Mouse (Mus musculus) limb, embryonic 15.5 days (tissue): ENCODE measurements around the gene C1qtnf5. TPM values are rescaled to one million over a fixed set of nuclear protein-coding genes. Genes with fewer than 3 reads are reported as not detected.
A peak's percentile ranks its signal among the peaks of the same experiment; 100 is the strongest.

ENCODE experiments used
- ATAC-seq: fragments of 200-750 bp; cut with Nextera tagmentation; 2 replicates; pipeline ENCODE4 v1.8.0; 2017; ENCODE audit warnings: low read depth, moderate TSS enrichment; ENCODE audit not compliant: insufficient number of reproducible peaks, low FRiP score, low TSS enrichment
- H3K27ac ChIP-seq: fragments of 300-500 bp; sonication (generic); 2 replicates; pipeline ENCODE4 v1.5.1; 2015; ENCODE audit warnings: moderate library complexity, mild to moderate bottlenecking, inconsistent platforms
- H3K27me3 ChIP-seq: fragments of 300-500 bp; sonication (generic); 2 replicates; pipeline ENCODE4 v1.6.1; 2015; ENCODE audit warnings: inconsistent platforms
- H3K36me3 ChIP-seq: fragments of 300-500 bp; sonication (generic); 2 replicates; pipeline ENCODE4 v1.6.1; 2015; ENCODE audit warnings: inconsistent platforms
- H3K4me1 ChIP-seq: fragments of 300-500 bp; sonication (generic); 2 replicates; pipeline ENCODE4 v1.6.1; 2015; ENCODE audit warnings: inconsistent platforms
- H3K4me2 ChIP-seq: fragments of 300-500 bp; sonication (generic); 2 replicates; pipeline ENCODE4 v1.6.1; 2015; ENCODE audit warnings: mild to moderate bottlenecking, inconsistent platforms
- H3K4me3 ChIP-seq: fragments of 300-500 bp; sonication (generic); 2 replicates; pipeline ENCODE4 v1.5.1; 2015; ENCODE audit warnings: mild to moderate bottlenecking, inconsistent platforms
- H3K9ac ChIP-seq: fragments of 300-500 bp; sonication (generic); 2 replicates; pipeline ENCODE4 v1.6.1; 2015; ENCODE audit warnings: inconsistent platforms
- H3K9me3 ChIP-seq: fragments of 300-500 bp; sonication (generic); 2 replicates; pipeline ENCODE4 v1.6.1; 2016; ENCODE audit warnings: inconsistent platforms
- WGBS: fragments of 180-500 bp; shearing (Covaris S2); methylation state at CpG from one replicate; pipeline ENCODE4 v1.1.7; 2015; 5-methylcytosine and 5-hydroxymethylcytosine counted together
- polyA plus RNA-seq: library from polyadenylated mRNA; unstranded; fragments of >200 nt; fragmentation: Nextera tagmentation; extraction: Ambion mirVana; gene quantifications from 2 replicates; pipeline ENCODE4 v1.2.1, GENCODE M21; 2015

The C1qtnf5 gene
- polyA plus RNA-seq: 8.5 and 9.4 TPM in 2 replicates

DNA sequence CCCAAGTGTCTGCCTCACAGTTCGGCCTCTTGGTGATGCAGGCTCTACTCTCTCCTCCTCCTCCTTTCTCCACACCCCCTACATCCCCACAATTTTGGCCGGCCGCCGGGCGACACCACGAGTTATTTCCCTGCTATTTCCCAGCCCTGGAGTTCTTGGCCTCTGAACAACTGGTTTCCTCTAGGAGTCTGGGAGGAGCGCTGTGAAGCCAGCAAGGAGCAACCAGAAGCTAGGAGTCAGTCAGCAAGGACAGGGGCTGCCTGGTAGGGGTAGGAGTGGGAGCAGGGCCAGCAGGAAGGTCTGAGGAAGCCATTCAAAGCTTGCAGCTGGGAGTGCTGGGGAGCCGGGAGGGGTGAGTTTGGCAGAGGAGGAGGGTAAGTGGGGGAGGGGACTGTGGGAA lies at the start of gene C1qtnf5:
Gene C1qtnf5 (plus strand): TSS at position 136 of the 400 bp plus-strand sequence.
- peak within 1 kb of the TSS; percentile 88 for H3K27ac ChIP-seq
- peaks cover 31% of the 10 kb centered on the region; the same call in 1 of the 2 replicates for H3K36me3 ChIP-seq
- peak within 1 kb of the TSS; percentile 36 for H3K4me2 ChIP-seq
- H3K4me3 ChIP-seq: peak within 1 kb of the TSS; percentile 19
- no peaks in the 10 kb centered on the region for H3K9me3 ChIP-seq
- ATAC-seq: peak; percentile 85
- H3K4me1 ChIP-seq: peaks cover 52% of the 10 kb centered on the region
- no peak within 1 kb of the TSS for H3K9ac ChIP-seq
- H3K27me3 ChIP-seq: no peaks in the 10 kb centered on the region
- 20% methylated on average over 8 of the region's 8 CpGs for WGBS

DNA sequence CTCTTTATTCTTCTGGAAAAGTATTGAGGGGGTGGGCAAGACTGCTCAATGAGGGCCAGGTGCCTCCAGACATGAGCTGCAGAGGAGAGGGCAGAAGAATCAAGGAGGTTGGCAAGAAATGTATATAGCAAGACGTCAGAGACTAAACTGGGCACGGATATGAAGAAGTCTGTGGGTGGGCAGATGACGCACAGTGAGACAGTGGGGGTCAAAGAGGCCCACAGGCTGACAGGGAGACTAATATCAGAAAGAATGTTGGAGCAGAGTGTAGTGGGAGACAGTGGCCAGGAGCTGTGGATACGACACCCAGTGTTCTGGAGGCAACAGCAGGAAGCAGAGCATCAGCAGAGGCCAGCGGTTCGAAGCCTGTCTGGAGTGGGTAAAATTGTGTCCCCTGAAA lies 48.4 kb upstream of the C1qtnf5 start:
- no peak for ATAC-seq
- Histone ChIP-seq H3K4me3 (no peak overlapping the region), H3K4me1 (no peaks in the 10 kb centered on the region), H3K27ac (no peak overlapping the region), H3K4me2 (no peak overlapping the region), H3K27me3 (no peaks in the 10 kb centered on the region), H3K9me3 (no peaks in the 10 kb centered on the region), H3K36me3 (no peaks in the 10 kb centered on the region), H3K9ac (no peak overlapping the region)
- WGBS: 78% methylated on average over 6 of the region's 6 CpGs

DNA sequence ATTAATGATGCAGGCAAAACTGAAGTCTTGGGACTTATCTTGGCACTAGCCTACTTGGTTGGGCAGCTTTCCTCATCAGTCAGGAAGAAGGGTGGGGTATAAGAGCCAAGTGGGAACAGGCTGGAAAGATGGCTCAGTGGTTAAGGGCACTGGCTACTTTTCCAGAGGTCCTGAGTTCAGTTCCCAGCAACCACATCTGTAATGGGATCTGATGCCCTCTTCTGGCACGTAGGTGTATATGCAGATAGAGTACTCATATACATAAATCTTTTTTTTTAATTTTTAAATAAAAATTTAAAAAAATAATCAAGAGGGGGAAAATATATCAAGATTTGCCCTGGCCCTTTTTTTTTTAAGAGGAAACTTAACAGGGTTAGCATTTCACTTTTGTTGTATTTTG lies 41.9 kb upstream of the C1qtnf5 start:
- no peak overlapping the region for H3K9ac ChIP-seq
- H3K4me3 ChIP-seq: no peak overlapping the region
- H3K27ac ChIP-seq: no peak overlapping the region
- no peaks in the 10 kb centered on the region for H3K9me3 ChIP-seq
- H3K4me1 ChIP-seq: peaks cover 16% of the 10 kb centered on the region
- no peak for ATAC-seq
- 32% methylated on average over 1 of the region's 1 CpGs for WGBS
- H3K27me3 ChIP-seq: peaks cover 1% of the 10 kb centered on the region; the same call in 1 of the 2 replicates
- H3K36me3 ChIP-seq: no peaks in the 10 kb centered on the region
- H3K4me2 ChIP-seq: no peak overlapping the region

DNA sequence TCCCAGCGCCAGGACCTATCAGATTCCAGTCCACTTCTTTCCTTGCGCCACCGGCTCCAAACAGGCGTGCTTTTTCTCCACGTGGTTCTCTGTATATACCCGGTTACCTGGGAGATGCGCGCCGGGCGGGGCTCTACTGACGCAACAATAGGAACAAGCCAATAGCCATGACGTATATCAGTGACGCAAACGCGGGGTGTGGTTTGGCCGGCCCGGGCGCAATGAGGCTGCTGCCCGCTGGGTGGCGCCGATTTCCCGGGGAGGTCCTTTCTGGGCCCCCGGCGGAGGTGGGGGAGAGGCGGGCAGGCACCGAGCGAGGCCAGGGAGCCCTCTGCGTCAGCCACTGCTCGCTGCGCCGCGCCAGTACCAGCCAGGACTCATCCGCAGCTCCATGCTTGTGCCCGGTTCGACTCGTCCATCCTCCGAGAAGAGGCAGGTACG lies 40.2 kb upstream of the C1qtnf5 start, which contains the start of gene Usp2:
Gene Usp2 (plus strand): TSS at position 237 of the 441 bp plus-strand sequence.
- Histone ChIP-seq H3K9me3 (no peaks in the 10 kb centered on the region), H3K27ac (peak within 1 kb of the TSS; percentile 11; the same call in 1 of the 2 replicates), H3K4me2 (peak within 1 kb of the TSS; percentile 94), H3K4me1 (peaks cover 29% of the 10 kb centered on the region), H3K4me3 (peak within 1 kb of the TSS; percentile 57), H3K36me3 (no peaks in the 10 kb centered on the region), H3K9ac (peak within 1 kb of the TSS; percentile 55), H3K27me3 (peaks cover 7% of the 10 kb centered on the region; the same call in 1 of the 2 replicates)
- WGBS: under 1% methylated on average over 38 of the region's 38 CpGs
- peak; percentile 92 for ATAC-seq

DNA sequence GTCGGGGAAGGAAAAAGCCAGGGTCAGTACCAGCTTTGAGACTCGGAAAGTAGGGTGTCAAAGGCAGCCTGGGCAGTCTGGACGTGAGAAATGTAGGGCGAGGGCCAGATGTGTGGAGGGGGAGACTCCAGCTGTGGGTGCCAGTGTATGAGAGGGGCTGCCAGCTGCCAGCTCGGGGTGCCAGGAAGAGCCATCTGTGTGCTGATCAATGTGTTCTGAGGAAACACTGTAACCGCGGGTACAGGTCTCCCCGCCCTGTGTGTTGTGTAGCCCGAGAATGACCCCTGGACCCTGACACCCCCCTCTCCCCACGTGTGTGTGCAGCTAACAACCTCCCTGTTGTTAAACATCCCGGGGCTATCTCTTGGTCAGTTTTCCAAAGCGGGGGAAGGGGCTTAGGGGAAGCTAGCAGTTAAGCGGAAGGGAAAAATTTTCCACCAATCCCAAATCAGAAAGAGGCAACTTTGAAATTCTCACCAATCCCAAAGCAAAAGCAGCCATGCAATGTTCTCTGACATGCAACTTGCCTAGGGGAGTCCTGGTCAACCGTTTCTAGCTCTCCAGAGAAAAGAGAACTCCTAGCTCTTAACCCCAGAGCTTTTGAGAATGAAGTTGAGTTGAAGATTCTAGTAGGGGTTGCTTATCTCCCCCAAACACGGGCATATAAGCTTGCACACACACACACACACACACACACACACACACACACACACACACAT lies 39.6 kb upstream of the C1qtnf5 start:
- H3K27ac ChIP-seq: peak overlapping the region; percentile 11; the same call in 1 of the 2 replicates
- WGBS: 6% methylated on average over 15 of the region's 15 CpGs

DNA sequence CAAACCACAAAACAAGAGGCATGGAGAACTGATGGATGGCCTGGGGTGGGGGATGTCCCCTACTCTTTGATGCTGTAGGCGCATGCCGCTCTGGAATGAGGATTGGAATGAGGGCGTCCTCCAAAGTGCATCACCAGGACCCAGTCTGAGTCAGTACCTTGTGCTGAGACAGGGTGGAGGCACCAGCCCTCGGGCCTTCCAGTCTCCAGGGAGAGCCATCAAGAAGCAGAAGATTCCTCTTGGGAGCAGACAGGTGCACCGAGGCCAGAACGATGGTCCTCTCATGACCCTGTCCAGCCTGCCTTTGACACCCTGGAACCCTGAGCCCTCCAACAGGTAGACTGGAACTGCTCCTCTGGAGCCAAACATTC lies 39.1 kb upstream of the C1qtnf5 start:
- no peak overlapping the region for H3K27ac ChIP-seq
- H3K4me2 ChIP-seq: peak overlapping the region; percentile 94; the same call in 1 of the 2 replicates
- WGBS: 67% methylated on average over 6 of the region's 6 CpGs
- H3K4me1 ChIP-seq: peaks cover 41% of the 10 kb centered on the region
- no peaks in the 10 kb centered on the region for H3K36me3 ChIP-seq
- no peak overlapping the region for H3K9ac ChIP-seq
- ATAC-seq: no peak
- H3K9me3 ChIP-seq: no peaks in the 10 kb centered on the region
- H3K4me3 ChIP-seq: peak overlapping the region; percentile 57; the same call in 1 of the 2 replicates
- H3K27me3 ChIP-seq: peaks cover 7% of the 10 kb centered on the region; the same call in 1 of the 2 replicates

More for the DNA sequence above, 39.6 kb upstream of the C1qtnf5 start:
- Histone ChIP-seq H3K4me3 (peak overlapping the region; percentile 57), H3K9ac (peak overlapping the region; percentile 55), H3K9me3 (no peaks in the 10 kb centered on the region), H3K27me3 (peaks cover 7% of the 10 kb centered on the region; the same call in 1 of the 2 replicates), H3K36me3 (no peaks in the 10 kb centered on the region), H3K4me1 (peaks cover 35% of the 10 kb centered on the region), H3K4me2 (peak overlapping the region; percentile 94)
- peak; percentile 55 for ATAC-seq

DNA sequence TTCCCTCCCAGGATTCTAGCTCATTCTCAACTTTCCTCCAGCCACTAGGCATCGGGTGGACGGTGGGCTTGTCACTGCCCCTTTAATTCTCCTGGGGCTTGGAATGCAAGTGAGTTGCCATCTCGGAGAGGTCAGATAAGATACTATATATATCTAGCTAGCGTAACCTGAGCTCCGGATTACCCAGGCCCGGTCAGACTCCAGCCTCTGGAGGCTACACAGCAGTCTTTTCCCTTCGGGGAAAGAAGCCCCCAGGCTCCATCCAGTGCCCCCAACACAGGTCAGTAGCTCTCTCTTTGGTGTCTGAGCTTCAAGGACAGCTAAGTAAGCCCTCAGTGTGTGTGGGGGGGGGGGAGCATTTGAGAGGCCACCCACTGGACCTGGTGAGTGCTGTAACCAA lies 37.8 kb upstream of the C1qtnf5 start:
- no peaks in the 10 kb centered on the region for H3K9me3 ChIP-seq
- no peak for ATAC-seq
- H3K4me3 ChIP-seq: no peak overlapping the region
- no peak overlapping the region for H3K9ac ChIP-seq
- peaks cover 7% of the 10 kb centered on the region; the same call in 1 of the 2 replicates for H3K27me3 ChIP-seq
- H3K4me1 ChIP-seq: peaks cover 46% of the 10 kb centered on the region
- H3K27ac ChIP-seq: no peak overlapping the region
- 24% methylated on average over 7 of the region's 7 CpGs for WGBS
- no peaks in the 10 kb centered on the region for H3K36me3 ChIP-seq
- H3K4me2 ChIP-seq: no peak overlapping the region

DNA sequence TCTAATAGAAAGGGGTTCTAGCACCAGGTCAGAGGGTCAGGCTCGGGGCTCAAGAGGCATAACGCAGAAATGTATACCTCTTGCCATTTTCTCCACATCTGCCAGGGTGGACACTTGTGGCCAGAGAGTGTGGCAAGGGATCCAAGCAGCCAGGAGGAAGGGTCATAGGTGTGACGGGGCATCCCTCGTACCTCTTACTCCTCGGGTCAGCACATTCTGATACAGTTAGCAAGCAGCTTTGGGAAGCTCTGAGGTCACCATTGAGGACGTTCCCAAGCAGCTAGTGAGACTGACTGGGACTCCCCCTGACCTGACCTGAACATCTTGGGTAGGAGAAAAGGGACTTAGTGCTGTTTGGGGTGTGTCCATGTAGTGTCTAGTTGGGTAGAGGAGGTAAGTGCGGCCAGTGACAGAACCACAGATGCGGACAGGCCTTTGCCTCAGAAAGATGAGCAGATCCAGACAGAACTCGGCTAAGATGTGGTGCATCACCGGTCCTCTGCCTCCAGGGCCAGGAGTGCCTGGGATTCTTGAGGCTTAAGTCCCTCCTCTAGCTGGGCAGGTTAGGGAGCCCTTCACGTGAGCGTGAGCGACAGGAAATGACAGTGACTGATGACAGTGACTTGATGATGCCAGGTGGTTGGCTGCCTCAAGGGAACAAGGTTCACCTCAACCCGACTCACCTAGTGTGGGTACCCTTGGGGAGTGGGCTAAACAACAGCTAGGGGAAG lies 36.8 kb upstream of the C1qtnf5 start:
- ATAC-seq: no peak
- no peak overlapping the region for H3K4me3 ChIP-seq
- no peaks in the 10 kb centered on the region for H3K9me3 ChIP-seq
- WGBS: 59% methylated on average over 14 of the region's 14 CpGs
- H3K4me1 ChIP-seq: peaks cover 46% of the 10 kb centered on the region
- no peak overlapping the region; the same call in 1 of the 2 replicates for H3K27ac ChIP-seq
- H3K4me2 ChIP-seq: 0 out of 2 replicates have a peak overlapping the region, but pooled peaks have one; percentile 5
- H3K9ac ChIP-seq: no peak overlapping the region
- no peaks in the 10 kb centered on the region for H3K36me3 ChIP-seq
- peaks cover 7% of the 10 kb centered on the region; the same call in 1 of the 2 replicates for H3K27me3 ChIP-seq

DNA sequence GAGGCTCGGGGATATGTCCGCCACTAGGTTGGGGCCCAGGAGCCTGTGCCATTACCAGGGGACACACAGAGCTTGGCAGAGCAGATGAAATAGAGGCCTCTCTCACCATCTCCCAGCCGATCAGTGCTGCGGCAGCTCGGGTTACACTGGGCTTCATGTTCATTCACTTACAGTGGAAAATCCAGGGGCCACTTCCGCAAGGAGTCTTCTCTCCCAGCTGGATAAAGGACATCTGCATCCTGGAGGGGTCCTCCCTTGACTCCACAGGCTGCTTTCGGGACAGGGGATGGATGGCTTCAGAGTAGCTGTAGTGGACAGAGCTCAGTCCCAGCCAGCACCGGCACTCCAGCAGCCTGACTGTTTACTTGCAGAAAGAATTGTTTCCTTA lies 36.2 kb upstream of the C1qtnf5 start:
- no peaks in the 10 kb centered on the region for H3K36me3 ChIP-seq
- H3K9ac ChIP-seq: no peak overlapping the region
- peaks cover 7% of the 10 kb centered on the region; the same call in 1 of the 2 replicates for H3K27me3 ChIP-seq
- H3K4me2 ChIP-seq: peak overlapping the region; percentile 5; the same call in 1 of the 2 replicates
- H3K27ac ChIP-seq: no peak overlapping the region
- no peak for ATAC-seq
- peaks cover 46% of the 10 kb centered on the region for H3K4me1 ChIP-seq
- no peaks in the 10 kb centered on the region for H3K9me3 ChIP-seq
- 29% methylated on average over 8 of the region's 8 CpGs for WGBS
- H3K4me3 ChIP-seq: no peak overlapping the region

DNA sequence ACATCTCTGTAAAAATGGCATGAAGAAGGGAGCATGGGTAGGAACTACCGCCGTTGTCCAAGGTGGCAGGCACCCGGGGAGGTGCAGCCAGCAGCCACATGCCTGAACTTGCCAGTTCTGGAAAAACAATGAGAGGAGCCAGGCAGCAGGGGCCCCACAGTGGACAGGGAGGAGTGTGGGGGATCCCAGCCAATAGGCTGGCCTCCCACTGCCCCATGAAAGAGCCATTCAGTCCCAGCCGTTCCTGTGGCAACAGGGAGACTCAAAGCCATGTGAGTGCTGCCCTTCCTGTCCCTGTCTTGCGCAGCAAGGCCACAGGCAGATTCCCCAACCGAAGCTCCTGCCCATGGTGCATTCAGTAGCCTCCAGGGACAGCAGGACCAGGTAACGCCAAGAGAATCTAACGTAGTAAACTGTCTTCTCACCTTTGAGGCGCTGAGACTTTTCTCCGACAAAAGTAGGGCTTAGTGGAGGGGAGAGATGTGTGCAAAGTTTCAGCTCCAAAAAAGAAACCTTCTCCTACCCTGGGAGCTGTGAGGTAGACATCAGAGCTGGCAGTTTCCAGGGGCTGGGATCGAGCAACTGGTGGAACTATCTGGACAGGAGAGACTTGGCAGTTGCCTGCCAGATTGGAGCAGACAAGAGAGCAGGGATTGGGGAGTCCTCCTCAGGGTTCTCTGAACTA lies 35.0 kb upstream of the C1qtnf5 start:
- H3K9ac ChIP-seq: no peak overlapping the region
- H3K4me1 ChIP-seq: peaks cover 43% of the 10 kb centered on the region
- H3K4me3 ChIP-seq: no peak overlapping the region
- no peaks in the 10 kb centered on the region for H3K36me3 ChIP-seq
- peaks cover 7% of the 10 kb centered on the region; the same call in 1 of the 2 replicates for H3K27me3 ChIP-seq
- ATAC-seq: no peak
- 0 out of 2 replicates have a peak overlapping the region, but pooled peaks have one; percentile 43 for H3K27ac ChIP-seq
- H3K4me2 ChIP-seq: 0 out of 2 replicates have a peak overlapping the region, but pooled peaks have one; percentile 7
- no peaks in the 10 kb centered on the region for H3K9me3 ChIP-seq
- 38% methylated on average over 11 of the region's 11 CpGs for WGBS

DNA sequence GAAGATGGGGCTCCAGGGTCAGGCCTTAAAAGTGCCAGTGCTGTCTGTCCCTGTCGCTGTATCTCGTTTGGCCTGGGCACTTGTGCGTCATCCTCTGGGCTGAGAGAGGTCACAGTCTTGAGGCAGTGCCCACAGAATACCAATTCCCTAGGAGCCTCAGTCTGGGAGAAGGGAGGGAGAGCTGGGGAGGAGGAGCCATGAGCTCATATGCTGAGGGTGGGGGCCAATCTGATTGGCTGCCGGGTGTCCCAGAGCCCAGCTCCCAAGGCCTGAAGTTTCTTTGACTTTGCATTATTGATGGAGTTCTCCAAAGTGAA lies 34.5 kb upstream of the C1qtnf5 start:
- Histone ChIP-seq H3K4me1 (peaks cover 38% of the 10 kb centered on the region), H3K36me3 (no peaks in the 10 kb centered on the region), H3K9ac (no peak overlapping the region), H3K4me2 (no peak overlapping the region; the same call in 1 of the 2 replicates), H3K9me3 (no peaks in the 10 kb centered on the region), H3K27ac (0 out of 2 replicates have a peak overlapping the region, but pooled peaks have one; percentile 43), H3K4me3 (no peak overlapping the region), H3K27me3 (peaks cover 7% of the 10 kb centered on the region; the same call in 1 of the 2 replicates)
- no peak for ATAC-seq
- 48% methylated on average over 4 of the region's 4 CpGs for WGBS
